Mouse (Mus musculus) layer of hippocampus, adult 18-20 months (tissue): ENCODE measurements at regions not wholly inside any gene's neighbourhood (a gene's known extent, or its start where the extent isn't known, plus 50 kb on each side); places are given as distances from the start of the nearest gene placed in this dataset.

Experiments
- DNase-seq, 2 experiments: peaks; one replicate each; pipeline ENCODE4 v3.0.0; 2022; ENCODE audit warnings: low spot score in 2 of 2

- no peak for DNase-seq
Measured at GRCm38 (mm10) chr15:93711150-93711784, 115.6 kb upstream of the Prickle1 start.

- DNase-seq, result no peak
Measured at GRCm38 (mm10) chr15:93710493-93711149, 114.9 kb upstream of the Prickle1 start.

GRCm38 (mm10) chr15:93706366-93706930, 110.8 kb upstream of the Prickle1 start:
- no peak for DNase-seq

- no peak for DNase-seq
Measured at GRCm38 (mm10) chr15:93705651-93706050, 110.0 kb upstream of the Prickle1 start.

- no peak for DNase-seq
Measured at GRCm38 (mm10) chr15:93705109-93705508, 109.4 kb upstream of the Prickle1 start.

- no peak for DNase-seq
Measured at GRCm38 (mm10) chr15:93701017-93701416, 105.3 kb upstream of the Prickle1 start.

GRCm38 (mm10) chr15:93699971-93700370, 104.3 kb upstream of the Prickle1 start:
- peak; percentile 5 to 39 for DNase-seq

- no peak for DNase-seq
Measured at GRCm38 (mm10) chr15:93698182-93698822, 102.6 kb upstream of the Prickle1 start.

GRCm38 (mm10) chr15:93690717-93691116, 95.0 kb upstream of the Prickle1 start:
- DNase-seq, result no peak

- DNase-seq, result peak; percentile 18 to 61
Measured at GRCm38 (mm10) chr15:93690011-93690410, 94.3 kb upstream of the Prickle1 start.

- no peak for DNase-seq
Measured at GRCm38 (mm10) chr15:93686385-93686784, 90.7 kb upstream of the Prickle1 start.

- DNase-seq, result peak in 1 of 2 experiments; percentile 36
Measured at GRCm38 (mm10) chr15:93681602-93682001, 85.9 kb upstream of the Prickle1 start.

- DNase-seq, result no peak
Measured at GRCm38 (mm10) chr15:93675624-93676023, 79.9 kb upstream of the Prickle1 start.

- no peak for DNase-seq
Measured at GRCm38 (mm10) chr15:93673976-93674375, 78.3 kb upstream of the Prickle1 start.

GRCm38 (mm10) chr15:93663876-93664275, 68.2 kb upstream of the Prickle1 start:
- no peak for DNase-seq

GRCm38 (mm10) chr15:93662601-93663000, 66.9 kb upstream of the Prickle1 start:
- DNase-seq, result no peak

GRCm38 (mm10) chr15:93661801-93662200, 66.1 kb upstream of the Prickle1 start:
- DNase-seq, result no peak

- DNase-seq, result no peak
Measured at GRCm38 (mm10) chr15:93660952-93661648, 65.4 kb upstream of the Prickle1 start.

- no peak for DNase-seq
Measured at GRCm38 (mm10) chr15:93657171-93657570, 61.5 kb upstream of the Prickle1 start.

GRCm38 (mm10) chr15:93656713-93657112, 61.0 kb upstream of the Prickle1 start:
- DNase-seq, result no peak

GRCm38 (mm10) chr15:93655743-93656142, 60.1 kb upstream of the Prickle1 start:
- DNase-seq, result no peak

- no peak for DNase-seq
Measured at GRCm38 (mm10) chr15:93655243-93655642, 59.6 kb upstream of the Prickle1 start.
